Mouse (Mus musculus) forebrain, postnatal 0 days (tissue): ENCODE results near the gene Pgm1. TPM values are rescaled to one million over a fixed set of nuclear protein-coding genes. Genes with fewer than 3 reads are reported as not detected.

Source experiments
- ATAC-seq: fragments of 200-750 bp; cut with Nextera tagmentation; 2 replicates; pipeline ENCODE4 v1.8.0; 2017; ENCODE audit warnings: mild to moderate bottlenecking, moderate library complexity
- DNase-seq: peaks from one replicate; pipeline ENCODE4 v3.0.0-alpha.2; 2015
- H3K27ac ChIP-seq: fragments of 300-500 bp; sonication (generic); 2 replicates; pipeline ENCODE4 v1.5.1; 2014; ENCODE audit warnings: low read depth, mild to moderate bottlenecking, antibody characterized with exemption, low read length, moderate library complexity, mixed read lengths
- H3K27me3 ChIP-seq: fragments of 300-500 bp; sonication (generic); 2 replicates; pipeline ENCODE4 v1.6.1; 2014; ENCODE audit warnings: mild to moderate bottlenecking, low read length, mixed read lengths; ENCODE audit not compliant: insufficient read depth
- H3K36me3 ChIP-seq: fragments of 300-500 bp; sonication (generic); 2 replicates; pipeline ENCODE4 v1.6.1; 2014; ENCODE audit warnings: mild to moderate bottlenecking, moderate library complexity; ENCODE audit not compliant: insufficient read depth
- H3K4me1 ChIP-seq: fragments of 300-500 bp; sonication (generic); 2 replicates; pipeline ENCODE4 v1.6.1; 2014; ENCODE audit warnings: antibody characterized with exemption; ENCODE audit not compliant: insufficient read depth
- H3K4me2 ChIP-seq: fragments of 300-500 bp; sonication (generic); 2 replicates; pipeline ENCODE4 v1.6.1; 2014; ENCODE audit warnings: low read depth, mild to moderate bottlenecking, moderate library complexity
- H3K4me3 ChIP-seq: fragments of 300-500 bp; sonication (generic); 2 replicates; pipeline ENCODE4 v1.5.1; 2014; ENCODE audit warnings: low read depth, low read length, mixed read lengths
- H3K9ac ChIP-seq: fragments of 300-500 bp; sonication (generic); 2 replicates; pipeline ENCODE4 v1.6.1; 2014; ENCODE audit warnings: mild to moderate bottlenecking
- H3K9me3 ChIP-seq: fragments of 300-500 bp; sonication (generic); 2 replicates; pipeline ENCODE4 v1.6.1; 2016; ENCODE audit warnings: low read length
- CTCF ChIP-seq: sonication (generic); IDR thresholded peaks from 2 replicates; pipeline ENCODE4 v1.5.1; 2016; ENCODE audit warnings: antibody characterized with exemption, control low read depth, low read depth
- WGBS: fragments of 180-500 bp; shearing (Covaris S2); extraction: QIAGEN DNeasy Blood & Tissue Kit; methylation state at CpG from one replicate; pipeline ENCODE4 v1.1.7; 2014; 5-methylcytosine and 5-hydroxymethylcytosine counted together
- polyA plus RNA-seq: library from polyadenylated mRNA; unstranded; fragments of >200 nt; fragmentation: Nextera tagmentation; extraction: Ambion mirVana; gene quantifications from 2 replicates; pipeline ENCODE4 v1.2.1, GENCODE M21; 2015
- total RNA-seq: library from RNA; depleted of rRNA; stranded (reverse); fragments of >200 nt; gene quantifications from 2 replicates; pipeline ENCODE4 v1.2.3, GENCODE M21; 2014

Gene Pgm1
- total and polyA plus RNA-seq, 2 experiments from 2014 or later: 64.6 to 73.5 TPM

- TF ChIP-seq CTCF: no peak
- no peaks in the 10 kb centered on the region for H3K27me3 ChIP-seq
- WGBS: 87% methylated on average over 6 of the region's 6 CpGs
- H3K9ac ChIP-seq: no peak overlapping the region
- H3K9me3 ChIP-seq: no peaks in the 10 kb centered on the region
- ATAC-seq (no peak), DNase-seq (no peak)
- no peak overlapping the region for H3K27ac ChIP-seq
- H3K36me3 ChIP-seq: peaks cover 9% of the 10 kb centered on the region; the same call in 1 of the 2 replicates
- H3K4me1 ChIP-seq: no peaks in the 10 kb centered on the region
- no peak overlapping the region for H3K4me2 ChIP-seq
- no peak overlapping the region for H3K4me3 ChIP-seq
Measured at GRCm38 (mm10) chr4:99972886-99973285, 43.7 kb downstream of the Pgm1 start.

- H3K4me3 ChIP-seq: no peak overlapping the region
- DNase-seq (no peak), ATAC-seq (no peak)
- 97% methylated on average over 1 of the region's 1 CpGs for WGBS
- peaks cover 9% of the 10 kb centered on the region; the same call in 1 of the 2 replicates for H3K36me3 ChIP-seq
- no peaks in the 10 kb centered on the region for H3K9me3 ChIP-seq
- no peak overlapping the region for H3K9ac ChIP-seq
- no peak for TF ChIP-seq CTCF
- H3K4me2 ChIP-seq: no peak overlapping the region
- no peaks in the 10 kb centered on the region for H3K27me3 ChIP-seq
- H3K27ac ChIP-seq: no peak overlapping the region
- no peaks in the 10 kb centered on the region for H3K4me1 ChIP-seq
Measured at GRCm38 (mm10) chr4:99973931-99974330, 44.7 kb downstream of the Pgm1 start.

- H3K4me2 ChIP-seq: no peak overlapping the region
- no peak for TF ChIP-seq CTCF
- H3K27me3 ChIP-seq: no peaks in the 10 kb centered on the region
- H3K36me3 ChIP-seq: peaks cover 9% of the 10 kb centered on the region; the same call in 1 of the 2 replicates
- H3K27ac ChIP-seq: no peak overlapping the region
- 73% methylated on average over 5 of the region's 5 CpGs for WGBS
- no peaks in the 10 kb centered on the region for H3K9me3 ChIP-seq
- DNase-seq: no peak
- no peak for ATAC-seq
- no peaks in the 10 kb centered on the region for H3K4me1 ChIP-seq
- H3K4me3 ChIP-seq: no peak overlapping the region
- H3K9ac ChIP-seq: no peak overlapping the region
Measured at GRCm38 (mm10) chr4:99974375-99974774, 45.2 kb downstream of the Pgm1 start.

GRCm38 (mm10) chr4:99979326-99979725, 50.1 kb downstream of the Pgm1 start:
- Histone ChIP-seq H3K4me2 (no peak overlapping the region), H3K9me3 (no peaks in the 10 kb centered on the region), H3K27me3 (no peaks in the 10 kb centered on the region), H3K36me3 (peaks cover 3% of the 10 kb centered on the region; the same call in 1 of the 2 replicates), H3K9ac (no peak overlapping the region), H3K4me3 (no peak overlapping the region), H3K27ac (no peak overlapping the region), H3K4me1 (no peaks in the 10 kb centered on the region)
- WGBS: 75% methylated on average over 5 of the region's 5 CpGs
- DNase-seq: no peak
- ATAC-seq: no peak
- no peak for TF ChIP-seq CTCF

GRCm38 (mm10) chr4:99981216-99981615, 52.0 kb downstream of the Pgm1 start:
- Histone ChIP-seq H3K27ac (no peak overlapping the region), H3K27me3 (no peaks in the 10 kb centered on the region), H3K9me3 (no peaks in the 10 kb centered on the region), H3K9ac (no peak overlapping the region), H3K36me3 (peaks cover 3% of the 10 kb centered on the region; the same call in 1 of the 2 replicates), H3K4me3 (no peak overlapping the region), H3K4me2 (no peak overlapping the region), H3K4me1 (no peaks in the 10 kb centered on the region)
- TF ChIP-seq CTCF: no peak
- WGBS: 84% methylated on average over 2 of the region's 2 CpGs
- no peak for DNase-seq
- ATAC-seq: no peak

GRCm38 (mm10) chr4:99983652-99984368, 54.6 kb downstream of the Pgm1 start:
- DNase-seq (no peak), ATAC-seq (no peak)
- WGBS: 77% methylated on average over 13 of the region's 13 CpGs

GRCm38 (mm10) chr4:99984369-99984752, 55.1 kb downstream of the Pgm1 start:
- H3K9me3 ChIP-seq: no peaks in the 10 kb centered on the region
- DNase-seq (no peak), ATAC-seq (no peak)
- no peak overlapping the region for H3K9ac ChIP-seq
- no peaks in the 10 kb centered on the region for H3K4me1 ChIP-seq
- H3K27ac ChIP-seq: no peak overlapping the region
- H3K4me3 ChIP-seq: no peak overlapping the region
- H3K27me3 ChIP-seq: no peaks in the 10 kb centered on the region
- peaks cover 3% of the 10 kb centered on the region; the same call in 1 of the 2 replicates for H3K36me3 ChIP-seq
- no peak for TF ChIP-seq CTCF
- H3K4me2 ChIP-seq: no peak overlapping the region
- WGBS: 74% methylated on average over 7 of the region's 7 CpGs

More at GRCm38 (mm10) chr4:99983652-99984368, 54.6 kb downstream of the Pgm1 start:
- TF ChIP-seq CTCF: no peak
- no peaks in the 10 kb centered on the region for H3K4me1 ChIP-seq
- H3K27me3 ChIP-seq: no peaks in the 10 kb centered on the region
- no peak overlapping the region for H3K4me3 ChIP-seq
- no peaks in the 10 kb centered on the region for H3K9me3 ChIP-seq
- H3K9ac ChIP-seq: no peak overlapping the region
- no peak overlapping the region for H3K27ac ChIP-seq
- peaks cover 3% of the 10 kb centered on the region; the same call in 1 of the 2 replicates for H3K36me3 ChIP-seq
- H3K4me2 ChIP-seq: no peak overlapping the region
